Mouse (Mus musculus): ENCODE measurements at regions not wholly inside any gene's neighbourhood (a gene's known extent, or its start where the extent isn't known, plus 50 kb on each side); places are given as distances from the start of the nearest gene placed in this dataset.
A peak's percentile ranks its signal among the peaks of the same experiment; 100 is the strongest.

GRCm38 (mm10) chr13:54318161-54318560 lies 53.0 kb upstream of the Cplx2 start:
- Histone ChIP-seq H3K27ac (ENCODE audit: insufficient read depth, low read depth, low read length) (no peak overlapping the region), H3K4me3 (ENCODE audit: low read depth, low read length) (no peak overlapping the region), H3K36me3 (ENCODE audit: control insufficient read depth, insufficient read depth, low read length) (no peaks in the 10 kb centered on the region), H3K27me3 (ENCODE audit: control insufficient read depth, insufficient read depth, low read length) (no peaks in the 10 kb centered on the region), H3K4me1 (ENCODE audit: control insufficient read depth, insufficient read depth, insufficient read length, low read length) (no peaks in the 10 kb centered on the region; the same call in 1 of the 2 replicates)
- 91% methylated on average over 4 of the region's 4 CpGs for WGBS
- TF ChIP-seq CTCF (IDR thresholded peaks at IDR 0.05; ENCODE audit: extremely low read depth, insufficient read length, insufficient replicate concordance, low read depth, low read length): no peak
- no peak for TF ChIP-seq POLR2A (IDR thresholded peaks at IDR 0.05; ENCODE audit: low read depth, low read length)

GRCm38 (mm10) chr13:54318601-54319000 lies 52.5 kb upstream of the Cplx2 start:
- H3K36me3 ChIP-seq (ENCODE audit: control insufficient read depth, insufficient read depth, low read length): no peaks in the 10 kb centered on the region
- 89% methylated on average over 5 of the region's 5 CpGs for WGBS
- no peak overlapping the region for H3K27ac ChIP-seq (ENCODE audit: insufficient read depth, low read depth, low read length)
- no peaks in the 10 kb centered on the region for H3K4me1 ChIP-seq (ENCODE audit: control insufficient read depth, insufficient read depth, insufficient read length, low read length)
- TF ChIP-seq POLR2A (IDR thresholded peaks at IDR 0.05; ENCODE audit: low read depth, low read length) (no peak), CTCF (IDR thresholded peaks at IDR 0.05; ENCODE audit: extremely low read depth, insufficient read length, insufficient replicate concordance, low read depth, low read length) (no peak)
- no peaks in the 10 kb centered on the region for H3K27me3 ChIP-seq (ENCODE audit: control insufficient read depth, insufficient read depth, low read length)
- H3K4me3 ChIP-seq (ENCODE audit: low read depth, low read length): no peak overlapping the region

GRCm38 (mm10) chr13:54320212-54320611 lies 50.9 kb upstream of the Cplx2 start:
- Histone ChIP-seq H3K4me1 (ENCODE audit: control insufficient read depth, insufficient read depth, insufficient read length, low read length) (no peaks in the 10 kb centered on the region), H3K27me3 (ENCODE audit: control insufficient read depth, insufficient read depth, low read length) (no peaks in the 10 kb centered on the region), H3K36me3 (ENCODE audit: control insufficient read depth, insufficient read depth, low read length) (no peaks in the 10 kb centered on the region), H3K4me3 (ENCODE audit: low read depth, low read length) (no peak overlapping the region), H3K27ac (ENCODE audit: insufficient read depth, low read depth, low read length) (no peak overlapping the region)
- TF ChIP-seq CTCF (IDR thresholded peaks at IDR 0.05; ENCODE audit: extremely low read depth, insufficient read length, insufficient replicate concordance, low read depth, low read length): peak; percentile 55; the same call in 1 of the 2 replicates
- TF ChIP-seq POLR2A (IDR thresholded peaks at IDR 0.05; ENCODE audit: low read depth, low read length): no peak
- 43% methylated on average over 9 of the region's 9 CpGs for WGBS

GRCm38 (mm10) chr13:54321011-54321410 lies 50.1 kb upstream of the Cplx2 start:
- WGBS: 56% methylated on average over 14 of the region's 14 CpGs
- TF ChIP-seq POLR2A (IDR thresholded peaks at IDR 0.05; ENCODE audit: low read depth, low read length) (no peak), CTCF (IDR thresholded peaks at IDR 0.05; ENCODE audit: extremely low read depth, insufficient read length, insufficient replicate concordance, low read depth, low read length) (no peak)
- no peak overlapping the region for H3K4me3 ChIP-seq (ENCODE audit: low read depth, low read length)
- H3K27ac ChIP-seq (ENCODE audit: insufficient read depth, low read depth, low read length): no peak overlapping the region
- no peaks in the 10 kb centered on the region for H3K4me1 ChIP-seq (ENCODE audit: control insufficient read depth, insufficient read depth, insufficient read length, low read length)
- H3K36me3 ChIP-seq (ENCODE audit: control insufficient read depth, insufficient read depth, low read length): no peaks in the 10 kb centered on the region
- H3K27me3 ChIP-seq (ENCODE audit: control insufficient read depth, insufficient read depth, low read length): no peaks in the 10 kb centered on the region
